8 mouse cellular contexts compared by ENCODE assay signal in the genomic region with DNA sequence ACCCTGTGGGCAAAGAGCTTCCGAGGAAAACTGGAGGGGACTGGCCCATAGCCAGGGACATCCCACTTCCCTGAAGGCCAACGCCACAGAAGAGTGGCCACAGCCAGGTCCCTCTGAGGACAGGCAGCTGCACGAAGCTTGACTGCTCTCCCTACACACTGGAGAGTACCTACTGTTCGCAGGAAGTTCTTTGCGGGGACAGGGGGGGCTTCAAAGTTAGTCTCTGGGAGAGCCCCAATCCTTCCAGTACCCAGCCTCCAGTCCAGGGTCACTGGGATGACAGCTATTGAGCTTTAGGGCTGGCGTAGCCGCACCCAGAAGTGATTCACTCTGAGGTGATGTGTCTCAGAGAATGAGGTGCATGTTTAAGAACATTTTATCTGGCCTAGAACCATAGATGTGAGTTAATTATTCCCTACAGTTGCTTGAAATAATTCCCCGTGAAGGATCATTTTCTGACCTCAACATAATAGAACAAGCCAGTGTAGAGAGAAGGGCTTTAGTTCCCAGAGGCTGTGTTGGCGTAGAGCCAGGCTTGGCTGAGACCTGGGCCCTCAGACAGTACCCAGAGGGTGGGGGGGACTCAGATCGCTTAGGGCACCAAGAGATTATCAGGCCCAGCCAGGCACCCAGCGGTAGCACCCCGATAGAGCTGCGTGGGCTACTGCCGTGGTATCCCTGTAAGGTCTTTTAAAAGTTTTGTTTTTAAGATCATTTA. TPM values are rescaled to one million over a fixed set of nuclear protein-coding genes. Genes with fewer than 3 reads are reported as not detected.
DNase-seq lines count a peak whose midpoint lies in the region; ATAC-seq and TF ChIP-seq lines count a peak whose summit lies in the region.
"Had no signal": no experiment of that assay in that cellular context is flagged by ENCODE, and none has a peak within 500 bp of the region (broad histone marks: within the 10 kb centered on the region; RNA-seq: fewer than 3 reads in every experiment).

No protein-coding gene starts in this region.

- WGBS in midbrain, embryonic 13.5 days, result 58% methylated on average over 14 of the region's 14 CpGs
- 92% methylated on average over 14 of the region's 14 CpGs for WGBS in midbrain, embryonic 11.5 days
- 83% methylated on average over 14 of the region's 14 CpGs for WGBS in embryonic facial prominence, embryonic 13.5 days
- 59% methylated on average over 14 of the region's 14 CpGs for WGBS in hindbrain, embryonic 14.5 days
- WGBS in liver, embryonic 13.5 days (ENCODE audit: insufficient replicate concordance), result 47% methylated on average over 14 of the region's 14 CpGs
- WGBS in thymus, adult 2 months, result 95% methylated on average over 14 of the region's 14 CpGs

- no peaks in the 10 kb centered on the region for H3K9me3 ChIP-seq in midbrain, embryonic 13.5 days
- no peaks in the 10 kb centered on the region for H3K9me3 ChIP-seq in midbrain, embryonic 11.5 days (ENCODE audit: control insufficient read depth, low read length)
- no peaks in the 10 kb centered on the region for H3K9me3 ChIP-seq in embryonic facial prominence, embryonic 13.5 days
- no peaks in the 10 kb centered on the region for H3K9me3 ChIP-seq in hindbrain, embryonic 14.5 days (ENCODE audit: control insufficient read depth, low read length)
- H3K9me3 ChIP-seq in liver, embryonic 13.5 days (replicated peaks), result no peaks in the 10 kb centered on the region
- H3K9me3 ChIP-seq: limb, embryonic 15.5 days had no signal

- H3K4me3 ChIP-seq in midbrain, embryonic 13.5 days (replicated peaks), result no peak overlapping the region
- H3K4me3 ChIP-seq in midbrain, embryonic 11.5 days (ENCODE audit: low read depth, low read length), result no peak overlapping the region
- no peak overlapping the region for H3K4me3 ChIP-seq in embryonic facial prominence, embryonic 13.5 days
- no peak overlapping the region for H3K4me3 ChIP-seq in hindbrain, embryonic 14.5 days (replicated peaks; ENCODE audit: low read length)
- H3K4me3 ChIP-seq in liver, embryonic 13.5 days (replicated peaks), result no peak overlapping the region
- H3K4me3 ChIP-seq in thymus, adult 2 months (ENCODE audit: control insufficient read depth, insufficient read depth, low read length), result no peak overlapping the region
- H3K4me3 ChIP-seq: limb, embryonic 15.5 days had no signal

- H3K9ac ChIP-seq in midbrain, embryonic 13.5 days (replicated peaks), result no peak overlapping the region
- H3K9ac ChIP-seq in midbrain, embryonic 11.5 days (ENCODE audit: low read length), result no peak overlapping the region
- no peak overlapping the region for H3K9ac ChIP-seq in embryonic facial prominence, embryonic 13.5 days
- no peak overlapping the region for H3K9ac ChIP-seq in hindbrain, embryonic 14.5 days
- H3K9ac ChIP-seq in liver, embryonic 13.5 days, result peak overlapping the region; percentile 58
- H3K9ac ChIP-seq: limb, embryonic 15.5 days had no signal

- H3K27ac ChIP-seq in midbrain, embryonic 13.5 days, result peak overlapping the region; percentile 76
- H3K27ac ChIP-seq in midbrain, embryonic 11.5 days (ENCODE audit: low read depth, low read length), result no peak overlapping the region
- peak overlapping the region; percentile 66; the same call in 1 of the 2 replicates for H3K27ac ChIP-seq in embryonic facial prominence, embryonic 13.5 days
- H3K27ac ChIP-seq in hindbrain, embryonic 14.5 days, result peak overlapping the region; percentile 10; the same call in 1 of the 2 replicates
- H3K27ac ChIP-seq in liver, embryonic 13.5 days, result peak overlapping the region; percentile 94
- H3K27ac ChIP-seq in thymus, adult 2 months (ENCODE audit: control insufficient read depth, insufficient read depth, low read length), result no peak overlapping the region
- H3K27ac ChIP-seq: limb, embryonic 15.5 days had no signal

- no peak for DNase-seq in midbrain, embryonic 11.5 days (ENCODE audit: low spot score, missing footprints)
- DNase-seq in hindbrain, embryonic 14.5 days (ENCODE audit: low spot score), result peak; percentile 66
- peak; percentile 85 for DNase-seq in liver, embryonic 13.5 days
- DNase-seq in thymus, adult 2 months, result no peak
- no peak for DNase-seq in frontal cortex, postnatal 25 days (ENCODE audit: low spot score in 2 of 2)

- peaks cover 61% of the 10 kb centered on the region for H3K36me3 ChIP-seq in midbrain, embryonic 13.5 days
- peaks cover 25% of the 10 kb centered on the region for H3K36me3 ChIP-seq in midbrain, embryonic 11.5 days (ENCODE audit: control insufficient read depth, insufficient read depth, low read length)
- peaks cover 81% of the 10 kb centered on the region for H3K36me3 ChIP-seq in embryonic facial prominence, embryonic 13.5 days
- peaks cover 71% of the 10 kb centered on the region for H3K36me3 ChIP-seq in hindbrain, embryonic 14.5 days (replicated peaks; ENCODE audit: control insufficient read depth, insufficient read depth)
- H3K36me3 ChIP-seq in liver, embryonic 13.5 days, result peaks cover 89% of the 10 kb centered on the region
- peaks cover 42% of the 10 kb centered on the region for H3K36me3 ChIP-seq in thymus, adult 2 months (ENCODE audit: control insufficient read depth, insufficient read depth, low read length)

- no peak for TF ChIP-seq POLR2A in thymus, adult 2 months (IDR thresholded peaks at IDR 0.05; ENCODE audit: control insufficient read depth, extremely low read depth, insufficient read depth, low read length, poor library complexity)

- H3K4me2 ChIP-seq in midbrain, embryonic 13.5 days (replicated peaks), result no peak overlapping the region
- no peak overlapping the region for H3K4me2 ChIP-seq in midbrain, embryonic 11.5 days
- H3K4me2 ChIP-seq in embryonic facial prominence, embryonic 13.5 days, result no peak overlapping the region
- H3K4me2 ChIP-seq in hindbrain, embryonic 14.5 days (replicated peaks), result no peak overlapping the region
- H3K4me2 ChIP-seq in liver, embryonic 13.5 days, result peak overlapping the region; percentile 33
- H3K4me2 ChIP-seq: limb, embryonic 15.5 days had no signal

- ATAC-seq in midbrain, embryonic 13.5 days, result peak; percentile 77
- ATAC-seq in midbrain, embryonic 11.5 days (ENCODE audit: low FRiP score), result no peak
- ATAC-seq in embryonic facial prominence, embryonic 13.5 days (ENCODE audit: insufficient number of reproducible peaks, insufficient read depth, low FRiP score, low TSS enrichment, low read depth), result 0 out of 2 replicates have a peak, but pooled peaks have one; percentile 18
- peak; percentile 50 for ATAC-seq in hindbrain, embryonic 14.5 days (ENCODE audit: low FRiP score)
- peak; percentile 98 for ATAC-seq in liver, embryonic 13.5 days (ENCODE audit: low read depth)

- peaks cover 19% of the 10 kb centered on the region for H3K4me1 ChIP-seq in midbrain, embryonic 13.5 days (replicated peaks)
- H3K4me1 ChIP-seq in midbrain, embryonic 11.5 days (ENCODE audit: control insufficient read depth, insufficient read depth, low read length), result no peaks in the 10 kb centered on the region
- H3K4me1 ChIP-seq in embryonic facial prominence, embryonic 13.5 days, result peaks cover 27% of the 10 kb centered on the region
- 0 out of 2 replicates have a peak, but pooled peaks cover 12% of the 10 kb centered on the region for H3K4me1 ChIP-seq in hindbrain, embryonic 14.5 days (replicated peaks; ENCODE audit: control insufficient read depth, insufficient read depth, low read length)
- H3K4me1 ChIP-seq in liver, embryonic 13.5 days (replicated peaks), result peaks cover 71% of the 10 kb centered on the region
- H3K4me1 ChIP-seq in thymus, adult 2 months (replicated peaks; ENCODE audit: control insufficient read depth, insufficient read depth, low read length), result no peaks in the 10 kb centered on the region
- H3K4me1 ChIP-seq: limb, embryonic 15.5 days had no signal

- no peak for TF ChIP-seq CTCF in thymus, adult 2 months (IDR thresholded peaks at IDR 0.05; ENCODE audit: borderline replicate concordance, control insufficient read depth, extremely low read depth, insufficient read depth, low read length, poor library complexity)

- H3K27me3 ChIP-seq in midbrain, embryonic 13.5 days, result no peaks in the 10 kb centered on the region
- H3K27me3 ChIP-seq in midbrain, embryonic 11.5 days (ENCODE audit: control insufficient read depth, insufficient read depth, low read length), result no peaks in the 10 kb centered on the region
- H3K27me3 ChIP-seq in embryonic facial prominence, embryonic 13.5 days, result no peaks in the 10 kb centered on the region
- no peaks in the 10 kb centered on the region for H3K27me3 ChIP-seq in hindbrain, embryonic 14.5 days (ENCODE audit: control insufficient read depth, insufficient read depth, low read length)
- no peaks in the 10 kb centered on the region for H3K27me3 ChIP-seq in liver, embryonic 13.5 days
- H3K27me3 ChIP-seq in thymus, adult 2 months (ENCODE audit: control insufficient read depth, insufficient read depth, low read length), result no peaks in the 10 kb centered on the region
- H3K27me3 ChIP-seq: limb, embryonic 15.5 days had no signal

RNA-seq across cellular contexts. Expression of a gene that starts 13.5 kb away (rescaled TPM):
- polyA plus RNA-seq in midbrain, embryonic 13.5 days (2015; fragmentation: Nextera tagmentation; extraction: Ambion mirVana), result 210 and 213 TPM in 2 replicates
- polyA plus RNA-seq in midbrain, embryonic 11.5 days (2014; fragmentation: Nextera tagmentation; extraction: Ambion mirVana), result 135 and 154 TPM in 2 replicates
- 220 and 242 TPM in 2 replicates for polyA plus RNA-seq in embryonic facial prominence, embryonic 13.5 days (2015; fragmentation: Nextera tagmentation; extraction: Ambion mirVana)
- 110 and 144 TPM in 2 replicates for polyA plus RNA-seq in hindbrain, embryonic 14.5 days (2014; fragmentation: Nextera tagmentation; extraction: Ambion mirVana)
- polyA plus RNA-seq in liver, embryonic 13.5 days (2015; fragmentation: Nextera tagmentation; extraction: Ambion mirVana), result 231 and 240 TPM in 2 replicates
- 269 and 361 TPM in 2 replicates for polyA plus RNA-seq in thymus, adult 2 months (2012; rRNA removed)

Comparison
In these comparisons a context has a peak if more than half of its experiments do, and no peak if none do; other contexts are left out.
1. H3K27ac ChIP-seq: peak in midbrain, embryonic 13.5 days (single experiment), embryonic facial prominence, embryonic 13.5 days (single experiment), hindbrain, embryonic 14.5 days (single experiment) and liver, embryonic 13.5 days (single experiment); none in midbrain, embryonic 11.5 days (single experiment) and thymus, adult 2 months (single experiment).
2. DNase-seq: peak in hindbrain, embryonic 14.5 days (single experiment) and liver, embryonic 13.5 days (single experiment); none in midbrain, embryonic 11.5 days (single experiment), thymus, adult 2 months (single experiment) and frontal cortex, postnatal 25 days (0 of 2).